ENCODE assay signal across 10 mouse cellular contexts in the genomic region with DNA sequence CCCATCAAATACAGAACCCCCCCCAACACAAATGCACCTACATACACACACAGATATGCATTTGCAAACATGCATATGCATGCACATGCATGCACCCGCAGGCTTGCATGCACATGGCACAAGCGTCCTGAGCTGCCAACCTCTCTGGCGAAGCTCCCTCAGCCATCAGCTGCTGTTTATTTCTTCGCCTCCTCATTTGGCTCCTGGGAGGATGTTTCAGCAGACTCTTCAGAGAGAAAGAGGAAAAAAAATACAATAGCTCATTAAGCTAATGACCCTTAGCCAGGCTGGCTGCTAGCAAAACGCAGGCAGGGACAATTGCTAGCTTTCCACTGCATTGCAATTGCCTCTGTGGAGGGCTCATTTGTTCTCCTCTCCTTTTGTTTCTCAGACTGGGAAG.
DNase-seq lines count a peak whose midpoint lies in the region; ATAC-seq and TF ChIP-seq lines count a peak whose summit lies in the region.
"Had no signal": no experiment of that assay in that cellular context is flagged by ENCODE, and none has a peak within 500 bp of the region (broad histone marks: within the 10 kb centered on the region; RNA-seq: fewer than 3 reads in every experiment).

No protein-coding gene starts in this region.

- H3K27ac ChIP-seq in kidney, postnatal 0 days = no peak overlapping the region
- peak overlapping the region; percentile 16; the same call in 1 of the 2 replicates for H3K27ac ChIP-seq in forebrain, postnatal 0 days (ENCODE audit: low read depth, low read length)
- H3K27ac ChIP-seq: limb, embryonic 12.5 days; macrophage had no signal

- WGBS in kidney, postnatal 0 days = 24% methylated on average over 5 of the region's 5 CpGs
- 19% methylated on average over 5 of the region's 5 CpGs for WGBS in forebrain, postnatal 0 days

- H3K9ac ChIP-seq in kidney, postnatal 0 days (ENCODE audit: low read depth, low read length) = no peak overlapping the region
- H3K9ac ChIP-seq in forebrain, postnatal 0 days = no peak overlapping the region
- H3K9ac ChIP-seq: limb, embryonic 12.5 days had no signal

- no peaks in the 10 kb centered on the region for H3K4me1 ChIP-seq in kidney, postnatal 0 days (replicated peaks; ENCODE audit: insufficient read depth, low read length)
- peaks cover 5% of the 10 kb centered on the region for H3K4me1 ChIP-seq in forebrain, postnatal 0 days (ENCODE audit: insufficient read depth)
- H3K4me1 ChIP-seq: limb, embryonic 12.5 days had no signal

- DNase-seq in kidney, postnatal 0 days (ENCODE audit: low spot score) = peak; percentile 63
- DNase-seq in kidney, postnatal 36 days = no peak
- DNase-seq in brain, adult 2 months (ENCODE audit: low read depth, low spot score) = peak; percentile 69
- peak; percentile 52 for DNase-seq in forebrain, postnatal 0 days
- peak; percentile 20 to 42 for DNase-seq in layer of hippocampus, postnatal 36 days
- DNase-seq in heart, adult 9 months (ENCODE audit: low spot score in 2 of 2) = no peak
- DNase-seq: kidney, adult 18-20 months had no signal

- no peak for ATAC-seq in kidney, postnatal 0 days (replicated peaks; ENCODE audit: low FRiP score, low read depth)
- ATAC-seq in forebrain, postnatal 0 days = peak; percentile 42
- ATAC-seq in frontal cortex, adult (ENCODE audit: low TSS enrichment) = no peak

- no peaks in the 10 kb centered on the region for H3K27me3 ChIP-seq in kidney, postnatal 0 days (ENCODE audit: insufficient read depth, low read length)
- no peaks in the 10 kb centered on the region for H3K27me3 ChIP-seq in forebrain, postnatal 0 days (ENCODE audit: insufficient read depth, low read length)
- H3K27me3 ChIP-seq: limb, embryonic 12.5 days had no signal

- TF ChIP-seq CTCF in kidney, postnatal 0 days (IDR thresholded peaks at IDR 0.05; ENCODE audit: low read depth) = no peak
- no peak for TF ChIP-seq CTCF in forebrain, postnatal 0 days (IDR thresholded peaks at IDR 0.05; ENCODE audit: low read depth)

- no peak overlapping the region for H3K4me3 ChIP-seq in kidney, postnatal 0 days (replicated peaks; ENCODE audit: low read depth, low read length)
- no peak overlapping the region for H3K4me3 ChIP-seq in forebrain, postnatal 0 days (ENCODE audit: low read depth, low read length)
- H3K4me3 ChIP-seq: limb, embryonic 12.5 days had no signal

- no peaks in the 10 kb centered on the region for H3K9me3 ChIP-seq in kidney, postnatal 0 days (replicated peaks; ENCODE audit: low read length)
- H3K9me3 ChIP-seq in forebrain, postnatal 0 days (ENCODE audit: low read length) = no peaks in the 10 kb centered on the region
- H3K9me3 ChIP-seq: limb, embryonic 12.5 days had no signal

- no peak overlapping the region for H3K4me2 ChIP-seq in kidney, postnatal 0 days (ENCODE audit: low read length)
- H3K4me2 ChIP-seq in forebrain, postnatal 0 days (ENCODE audit: low read depth) = no peak overlapping the region
- H3K4me2 ChIP-seq: limb, embryonic 12.5 days had no signal

- H3K36me3 ChIP-seq in kidney, postnatal 0 days (ENCODE audit: insufficient read depth, low read length) = no peaks in the 10 kb centered on the region
- no peaks in the 10 kb centered on the region for H3K36me3 ChIP-seq in forebrain, postnatal 0 days (ENCODE audit: insufficient read depth)
- H3K36me3 ChIP-seq: limb, embryonic 12.5 days had no signal

Comparison
In these comparisons a context has a peak if more than half of its experiments do, and no peak if none do; other contexts are left out.
1. DNase-seq: peak in kidney, postnatal 0 days (single experiment), brain, adult 2 months (single experiment), forebrain, postnatal 0 days (single experiment) and layer of hippocampus, postnatal 36 days (2 of 2); none in kidney, postnatal 36 days (0 of 2) and heart, adult 9 months (0 of 2).